Mouse (Mus musculus) retina, postnatal 7 days (tissue): ENCODE measurements at regions not wholly inside any gene's neighbourhood (a gene's known extent, or its start where the extent isn't known, plus 50 kb on each side); places are given as distances from the start of the nearest gene placed in this dataset.
A peak's percentile ranks its signal among the peaks of the same experiment; 100 is the strongest.

Experiments
- DNase-seq: peaks from one replicate; pipeline ENCODE4 v3.0.0-alpha.2; 2012; ENCODE audit warnings: low read depth, low spot score

DNA sequence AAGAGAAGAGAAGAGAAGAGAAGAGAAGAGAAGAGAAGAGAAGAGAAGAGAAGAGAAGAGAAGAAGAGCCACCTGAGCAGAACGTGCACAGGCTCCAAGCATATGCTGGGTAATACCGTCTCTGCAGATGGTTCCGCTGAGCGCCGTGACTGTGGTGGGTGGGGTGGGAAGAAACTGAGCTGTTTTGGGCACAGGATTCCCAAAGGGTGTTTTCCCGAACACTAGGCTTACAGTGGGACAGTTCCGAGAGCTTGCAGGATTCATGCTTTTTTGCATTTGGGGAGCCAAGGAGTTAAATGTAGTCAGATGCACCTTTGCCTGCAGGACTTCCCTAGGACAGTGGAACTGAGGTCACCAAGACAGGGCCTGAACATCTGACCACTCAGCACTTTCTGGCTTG, 142.3 kb upstream of the Lrfn2 start:
- no peak for DNase-seq

DNA sequence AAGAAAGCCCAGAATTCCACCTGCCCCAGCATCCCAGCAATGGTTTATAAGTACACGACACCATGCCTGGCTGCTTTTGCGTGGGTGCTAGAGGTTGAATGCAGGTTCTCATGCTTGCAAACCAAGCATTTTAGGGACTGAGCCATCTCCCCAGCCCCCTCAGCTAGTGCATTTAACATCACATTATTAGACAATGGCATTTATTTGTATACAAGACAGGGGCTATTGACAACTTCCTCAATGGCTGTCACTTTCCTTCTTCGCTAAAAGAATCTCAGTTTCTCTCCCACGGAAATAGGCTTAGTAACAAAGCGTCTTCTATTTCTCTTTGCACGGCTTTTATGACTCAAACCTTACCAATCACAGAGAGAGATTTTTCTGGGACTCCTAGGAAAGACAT, 141.7 kb upstream of the Lrfn2 start:
- no peak for DNase-seq

DNA sequence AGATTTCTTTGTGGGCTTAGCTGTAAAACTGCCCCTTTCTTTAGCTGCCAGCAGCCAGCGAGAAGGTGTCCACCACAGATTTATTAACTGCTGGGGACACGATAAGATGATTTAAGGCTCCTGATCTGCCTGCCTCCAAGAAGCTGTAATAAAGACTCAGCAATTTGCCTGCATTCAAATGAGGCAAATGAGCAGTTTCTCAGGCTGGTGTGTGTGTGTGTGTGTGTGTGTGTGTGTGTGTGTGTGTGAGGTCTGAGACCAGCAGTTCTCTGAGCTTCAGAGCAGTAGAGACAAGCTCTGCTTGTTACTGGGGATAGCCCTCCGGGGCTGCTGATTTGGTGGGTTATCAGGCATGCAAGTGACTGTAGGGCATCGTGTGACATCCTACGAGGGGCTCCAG, 139.2 kb upstream of the Lrfn2 start:
- DNase-seq, result no peak

DNA sequence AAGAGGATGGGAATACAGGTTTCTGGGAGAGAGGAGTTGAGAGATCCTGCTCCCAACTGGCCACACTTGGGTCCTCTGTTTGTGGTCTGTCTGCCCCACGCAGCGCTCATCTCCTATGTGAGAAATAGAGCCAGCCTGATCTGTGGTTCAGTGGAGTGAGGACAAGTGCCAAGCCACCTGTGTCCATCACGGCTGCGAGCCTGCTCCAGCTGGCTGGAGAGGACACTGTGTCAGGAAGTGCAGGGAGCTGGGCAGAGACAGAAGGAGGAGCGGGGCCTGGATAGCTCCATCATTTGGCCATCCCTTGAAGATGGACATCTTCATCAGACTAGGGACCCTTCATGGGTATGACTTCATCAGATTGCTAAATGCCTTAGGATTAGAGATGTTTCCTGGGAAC, 136.4 kb upstream of the Lrfn2 start:
- no peak for DNase-seq

DNA sequence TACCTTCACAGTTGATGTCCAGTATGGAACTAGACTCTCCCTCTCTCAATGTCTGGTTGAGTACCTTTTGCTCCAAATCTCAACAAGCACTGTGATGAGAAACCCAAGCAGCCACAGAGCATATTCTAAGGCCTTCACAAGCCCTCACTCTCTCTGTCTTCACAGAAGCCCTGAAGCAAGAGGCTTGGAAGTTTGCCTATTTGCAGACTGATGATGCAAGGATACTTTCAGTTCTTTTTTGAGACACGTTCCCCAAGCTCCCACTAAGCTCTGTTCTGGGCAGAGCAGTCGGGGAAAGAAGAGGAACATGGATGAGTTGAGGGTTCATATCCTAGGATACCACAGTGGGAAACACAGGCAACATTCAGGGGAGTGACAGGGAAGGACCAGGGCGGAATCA, 134.0 kb upstream of the Lrfn2 start:
- DNase-seq, result no peak

DNA sequence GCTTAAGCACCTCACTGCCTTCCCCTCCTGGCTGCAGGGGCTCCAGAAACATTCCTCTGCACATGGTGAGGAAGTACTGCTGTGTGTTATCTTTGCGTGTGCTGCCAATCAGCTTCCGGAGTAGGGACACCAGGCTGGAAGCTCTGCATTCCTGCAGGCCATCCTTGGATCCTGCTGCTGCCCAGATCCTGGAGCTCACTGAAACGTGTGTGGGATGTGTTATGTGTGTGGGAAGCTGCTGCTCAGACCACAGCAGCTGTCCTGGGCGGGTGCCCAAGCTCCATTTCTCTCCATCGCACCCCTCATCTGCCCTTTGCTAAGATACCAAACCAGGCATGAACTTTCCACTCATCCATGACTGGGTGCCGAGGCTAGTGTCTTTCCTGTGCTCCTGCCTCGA, 129.5 kb upstream of the Lrfn2 start:
- DNase-seq, result no peak

DNA sequence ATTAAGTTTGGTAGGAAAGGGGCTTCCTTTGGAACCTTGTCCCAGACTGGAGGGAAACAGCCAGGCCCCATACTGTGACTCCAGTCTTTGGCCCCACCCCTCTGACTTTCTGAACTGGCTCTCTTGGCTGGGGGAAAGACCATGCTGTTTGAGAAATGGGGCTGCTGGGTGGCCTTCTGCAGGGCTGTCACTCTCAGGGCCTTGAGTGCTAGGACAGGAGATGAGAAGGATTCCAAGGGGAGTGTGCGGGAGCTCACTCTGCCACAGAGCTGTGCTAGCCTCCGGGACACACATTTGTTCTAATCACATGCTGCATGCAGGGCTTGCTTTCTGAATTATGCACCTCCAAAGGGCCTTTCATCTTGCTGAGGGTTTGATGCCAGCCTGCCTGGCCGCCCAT, 124.3 kb upstream of the Lrfn2 start:
- no peak for DNase-seq

DNA sequence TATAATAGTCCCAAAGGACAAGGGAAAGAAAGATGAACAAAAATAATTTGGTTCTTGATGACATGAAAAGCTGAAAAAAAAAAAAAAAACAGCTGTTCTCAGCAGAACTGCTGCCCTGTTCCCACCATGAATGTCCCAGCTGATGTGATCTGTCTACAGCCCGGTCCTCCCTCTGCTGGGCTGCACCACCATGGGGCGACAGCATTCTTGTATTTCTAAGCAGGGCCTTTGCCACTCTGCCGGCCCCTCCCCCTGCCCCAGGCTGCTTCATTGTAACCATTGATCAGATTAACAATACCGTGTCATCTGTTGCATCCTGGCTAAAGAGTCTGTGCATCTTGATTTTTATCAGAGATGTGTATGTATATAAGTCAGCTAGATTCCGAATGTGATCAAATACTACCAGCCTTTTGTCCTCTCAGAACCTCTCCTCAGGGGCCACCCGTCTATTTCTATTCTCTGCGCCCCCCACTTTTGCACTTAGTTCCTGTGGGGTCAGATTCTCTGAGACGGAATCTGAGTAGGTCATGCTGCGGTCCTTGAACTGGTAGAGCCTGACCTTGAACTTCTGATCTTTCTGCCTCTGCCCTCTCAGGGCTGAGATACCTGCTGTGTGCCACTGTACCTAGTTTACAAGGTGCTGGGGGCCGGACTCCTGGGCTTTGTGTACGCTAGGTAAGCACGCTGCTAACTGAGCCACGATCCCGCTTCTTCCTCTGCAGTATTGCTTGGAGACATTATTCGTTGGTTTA, 117.2 kb upstream of the Lrfn2 start:
- no peak for DNase-seq

DNA sequence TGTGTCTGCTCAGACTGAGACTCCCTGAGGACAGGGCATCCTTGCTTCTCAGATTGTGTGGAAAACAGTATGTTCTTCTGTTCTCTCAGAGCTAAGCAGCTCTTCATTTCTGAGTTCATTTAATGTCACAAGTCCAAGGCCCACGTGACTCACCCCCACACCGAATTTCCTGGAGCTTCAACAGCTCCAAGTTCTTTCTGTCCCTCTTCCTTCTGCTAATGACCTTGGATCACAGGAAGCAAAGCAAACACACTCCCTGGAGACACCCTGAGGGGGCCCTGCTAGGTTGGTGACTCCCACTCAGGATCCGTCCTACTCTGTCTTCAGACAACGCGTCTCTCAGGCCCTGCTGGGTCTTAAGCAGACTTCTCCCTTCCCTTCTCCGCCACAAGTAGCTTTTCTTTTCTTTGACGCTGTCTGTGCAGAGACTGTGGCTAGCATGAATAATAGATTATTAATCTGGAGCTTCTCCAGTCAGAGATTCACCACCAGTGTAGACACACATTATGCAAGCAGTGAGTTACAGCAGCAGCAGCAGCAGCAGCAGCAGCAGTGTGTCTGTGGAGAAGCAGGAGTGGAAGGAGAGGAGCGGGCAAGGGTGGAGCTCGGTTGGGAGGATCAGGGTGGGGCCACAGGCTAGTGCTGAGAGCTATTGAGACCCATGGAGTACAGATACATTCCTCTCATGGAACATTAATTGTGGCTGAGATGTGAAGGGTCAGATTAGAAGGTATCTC, 115.4 kb upstream of the Lrfn2 start:
- DNase-seq, result no peak

DNA sequence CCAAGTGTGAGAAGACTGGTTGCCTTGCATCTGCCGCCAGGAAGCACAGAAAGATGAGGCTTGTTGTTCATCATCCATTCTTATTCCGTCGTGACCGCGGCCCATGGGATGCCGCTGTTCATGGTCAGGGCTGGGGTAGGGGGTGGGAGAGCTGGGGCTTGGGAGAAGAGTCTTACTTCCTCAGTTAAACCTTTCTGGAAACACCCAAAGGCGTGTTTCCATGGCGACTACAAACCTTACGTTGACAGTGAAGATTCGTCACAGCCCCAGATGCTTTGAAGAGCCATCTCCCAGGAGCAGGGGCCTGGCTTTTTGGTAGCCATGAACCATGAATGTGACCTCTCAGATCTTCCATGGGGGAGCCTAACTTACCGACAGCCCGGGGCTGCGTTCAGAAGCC, 114.6 kb upstream of the Lrfn2 start:
- DNase-seq, result no peak

DNA sequence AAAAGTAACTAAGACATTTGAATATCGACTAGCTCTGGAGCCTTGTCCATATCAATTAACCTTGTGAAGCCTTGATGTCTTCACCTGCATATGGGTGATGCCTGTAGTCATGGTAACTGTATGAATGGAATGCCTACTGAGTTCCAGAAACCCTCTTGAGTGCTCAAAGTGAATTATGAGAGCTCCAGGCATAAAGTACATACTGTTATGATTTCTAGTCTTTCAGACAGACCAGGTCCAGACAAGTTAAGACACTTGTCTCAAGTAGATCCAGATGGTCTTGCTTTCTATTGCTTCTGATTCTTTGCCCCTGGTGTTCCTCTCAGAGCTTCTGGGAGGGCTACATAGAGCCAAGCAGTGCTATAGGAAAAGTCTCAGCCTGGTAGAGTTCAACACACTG, 112.5 kb upstream of the Lrfn2 start:
- no peak for DNase-seq

DNA sequence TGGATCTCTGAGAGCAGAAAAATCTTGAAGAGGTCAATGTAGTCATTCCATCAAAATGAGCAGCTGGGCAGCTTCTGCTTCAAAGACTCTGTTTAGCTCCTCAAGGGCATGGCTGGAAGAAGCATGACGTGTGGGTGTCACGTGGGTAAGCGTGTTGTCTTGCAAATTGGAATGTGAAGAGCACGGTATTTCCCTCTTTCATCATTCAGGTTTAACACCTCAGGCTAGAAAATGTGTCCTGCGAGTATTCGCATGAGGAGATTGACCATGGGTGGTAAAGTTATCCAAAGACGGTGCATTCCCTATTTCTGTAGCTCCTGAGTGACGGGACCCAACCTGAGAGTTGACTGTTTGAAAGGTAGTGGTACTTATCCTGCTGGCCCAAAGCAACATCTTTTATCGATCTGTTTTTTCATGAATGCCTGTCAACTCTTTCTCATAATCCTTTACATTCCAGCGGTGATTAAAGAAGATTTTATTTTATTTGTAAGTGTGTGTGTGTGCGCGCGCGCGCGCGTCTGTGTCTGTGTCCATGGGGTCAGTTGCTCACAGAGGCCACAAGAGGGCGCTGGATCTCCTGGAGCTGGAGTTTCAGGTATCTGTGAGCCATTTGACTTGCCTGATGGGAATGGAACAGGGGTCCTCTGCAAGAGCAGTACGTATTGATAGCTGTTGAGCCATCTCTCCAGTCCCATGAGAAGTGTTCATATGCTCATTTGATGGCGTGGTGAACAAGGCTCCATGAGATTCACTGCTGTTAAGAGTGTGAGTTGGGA, 109.9 kb upstream of the Lrfn2 start:
- no peak for DNase-seq

DNA sequence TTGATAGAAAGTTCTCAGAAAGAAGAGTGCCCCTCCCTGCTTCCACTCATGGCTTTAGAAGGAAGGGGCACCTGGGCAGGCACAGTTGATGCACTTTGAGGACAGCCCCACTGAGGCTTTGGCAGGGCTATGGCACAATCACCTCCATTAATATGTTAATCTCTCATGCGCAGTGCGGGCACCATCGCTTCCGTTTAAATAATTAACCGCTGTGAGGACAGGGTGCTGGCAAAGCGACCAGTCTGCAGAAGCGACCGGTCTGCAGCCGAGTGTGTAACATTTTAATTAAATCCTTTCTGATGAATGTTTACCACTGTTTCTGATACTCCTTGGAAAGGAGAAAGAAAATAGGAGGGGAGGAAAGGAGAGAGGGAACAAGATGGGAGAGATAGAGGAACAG, 108.3 kb upstream of the Lrfn2 start:
- DNase-seq, result no peak

DNA sequence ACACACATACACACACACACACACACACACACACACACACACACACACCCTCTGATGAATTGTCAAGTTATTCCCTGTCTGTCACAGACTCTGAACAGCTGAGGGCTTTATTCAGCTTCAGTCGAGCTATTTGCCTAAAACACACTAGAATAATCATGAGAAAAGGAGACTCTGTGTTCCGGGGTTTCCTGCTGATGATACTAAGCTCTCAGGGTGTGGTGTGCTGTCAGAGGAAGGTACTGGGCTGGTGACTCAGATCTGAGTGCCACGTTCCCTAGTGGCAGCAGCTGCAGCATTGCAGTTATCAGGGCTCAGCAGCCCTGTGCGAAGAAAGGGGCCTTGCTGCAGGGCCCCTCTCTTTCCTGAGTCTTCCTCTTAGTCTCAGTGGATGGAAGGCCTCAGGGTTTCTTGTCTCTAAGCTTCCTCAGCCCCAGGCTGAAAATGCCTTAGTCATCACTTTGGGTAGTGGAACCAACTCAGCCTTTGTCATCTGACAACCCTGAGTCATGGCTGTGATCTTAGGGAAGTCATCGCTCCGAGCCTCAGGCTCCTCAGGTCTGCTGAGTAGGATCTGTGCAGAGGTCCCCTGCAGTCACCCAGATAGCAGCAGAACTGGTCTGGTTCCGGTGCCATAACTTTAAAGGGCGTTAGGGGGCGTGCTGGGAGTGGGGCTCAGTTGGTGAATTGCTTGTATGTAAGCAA, 106.8 kb upstream of the Lrfn2 start:
- DNase-seq, result no peak

DNA sequence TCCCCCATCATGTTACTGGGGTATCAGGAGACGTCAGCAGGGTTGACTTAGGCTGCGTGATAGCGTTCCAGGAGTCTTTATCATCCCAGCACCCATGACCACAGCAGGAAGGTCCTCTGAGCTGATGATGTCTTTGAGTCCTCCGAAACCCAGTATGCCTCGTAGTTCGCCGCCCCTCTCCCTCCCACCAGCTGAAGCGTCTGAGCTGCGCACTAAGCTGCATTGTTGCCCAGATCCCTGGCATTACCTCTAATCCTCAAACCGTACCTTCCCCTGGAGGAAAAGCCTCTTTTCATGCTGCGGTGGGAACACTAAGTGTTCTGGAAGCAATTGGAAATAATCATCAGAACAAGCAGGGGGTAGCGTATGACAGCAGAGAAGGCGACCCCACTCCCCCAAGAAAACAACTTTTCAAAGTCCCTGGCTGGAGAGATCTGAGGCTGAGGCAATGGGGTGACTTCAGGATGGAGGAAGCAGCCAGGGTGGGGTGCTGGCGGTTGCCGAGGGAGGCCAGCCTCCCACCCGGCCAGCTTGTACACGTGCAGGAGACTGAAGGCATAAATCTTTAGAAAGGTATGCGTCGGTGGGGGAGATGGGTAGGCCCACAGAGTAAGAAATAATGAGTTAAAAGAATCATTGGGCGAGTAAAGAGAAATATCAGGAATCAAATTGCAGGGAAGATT, 93.7 kb upstream of the Lrfn2 start:
- DNase-seq, result peak; percentile 51

DNA sequence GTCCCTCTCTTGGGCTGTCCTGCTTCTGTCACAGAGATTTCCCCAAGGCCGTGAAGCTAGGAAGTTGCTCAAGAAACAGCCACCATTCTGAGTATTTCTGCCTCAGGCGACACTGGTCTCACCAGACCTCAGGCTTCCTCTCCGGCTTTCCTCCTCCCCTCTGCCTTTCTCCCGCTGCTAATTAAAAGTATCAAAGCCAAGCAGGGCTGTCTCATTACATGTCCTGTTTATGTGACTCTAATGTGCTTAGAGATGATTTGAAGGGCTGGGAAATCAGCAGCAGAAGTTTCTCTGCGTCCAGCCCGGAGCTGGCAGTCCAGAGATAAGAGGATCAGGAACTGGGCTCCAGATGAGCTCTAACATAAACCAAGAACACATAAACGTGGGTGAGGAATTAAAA, 84.3 kb upstream of the Lrfn2 start:
- peak; percentile 34 for DNase-seq

DNA sequence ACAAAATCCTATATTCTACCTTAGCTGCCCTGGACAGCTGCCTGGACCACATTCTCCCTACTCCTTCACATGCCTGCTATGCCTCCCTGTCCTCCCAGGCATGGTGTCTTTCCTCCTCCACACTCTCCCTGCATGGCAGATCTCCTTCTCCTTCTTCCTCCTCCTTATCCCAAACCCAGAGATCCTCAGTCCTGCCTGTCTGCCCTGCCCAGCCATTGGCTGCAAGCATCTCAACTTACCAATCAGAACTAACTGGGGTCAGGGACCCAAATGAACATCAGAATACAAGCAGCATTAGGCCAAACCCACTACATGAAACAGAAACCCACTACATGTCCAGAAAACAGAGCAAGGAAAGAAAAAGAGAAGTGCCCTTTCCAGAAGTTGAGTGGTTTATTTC, 81.3 kb upstream of the Lrfn2 start:
- no peak for DNase-seq

DNA sequence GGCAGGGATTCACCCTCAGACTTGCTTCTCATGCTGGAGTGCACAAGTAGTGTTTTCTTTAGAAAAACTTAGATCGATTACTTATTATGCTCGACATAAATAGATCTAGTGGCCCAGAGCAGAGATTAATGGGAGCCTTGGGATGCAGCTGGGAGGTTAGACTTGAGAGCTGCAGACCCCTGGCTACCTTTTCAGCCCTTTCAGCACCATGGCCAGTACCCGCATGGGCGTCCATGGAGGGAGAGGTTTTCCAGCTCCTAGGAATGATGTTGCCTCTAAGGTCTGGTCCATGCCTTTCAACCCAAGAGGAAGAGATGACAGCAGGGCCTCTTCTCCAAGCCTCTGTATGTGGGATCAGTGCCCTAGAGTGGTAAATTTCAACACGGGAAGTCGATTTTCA, 73.3 kb upstream of the Lrfn2 start:
- no peak for DNase-seq

DNA sequence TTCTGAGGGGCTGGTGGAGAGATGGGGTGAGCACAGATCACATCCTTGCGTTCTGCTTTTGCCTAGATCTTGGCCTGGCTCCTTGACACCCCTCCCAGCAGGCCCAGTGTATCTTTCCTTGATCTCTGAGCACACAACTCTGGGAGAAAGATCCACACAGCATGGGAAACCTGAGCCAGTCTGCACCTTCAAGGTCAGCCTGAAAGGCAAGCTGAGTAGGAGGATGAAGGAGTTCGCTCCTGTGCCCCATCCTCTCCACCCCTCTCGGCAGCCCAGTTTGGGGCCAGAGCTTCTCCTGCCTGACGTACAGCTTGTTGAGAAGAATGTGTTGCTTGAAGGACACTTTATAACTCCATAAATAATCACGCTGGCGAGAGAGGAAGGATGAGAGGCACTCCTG, 61.7 kb upstream of the Lrfn2 start:
- no peak for DNase-seq

DNA sequence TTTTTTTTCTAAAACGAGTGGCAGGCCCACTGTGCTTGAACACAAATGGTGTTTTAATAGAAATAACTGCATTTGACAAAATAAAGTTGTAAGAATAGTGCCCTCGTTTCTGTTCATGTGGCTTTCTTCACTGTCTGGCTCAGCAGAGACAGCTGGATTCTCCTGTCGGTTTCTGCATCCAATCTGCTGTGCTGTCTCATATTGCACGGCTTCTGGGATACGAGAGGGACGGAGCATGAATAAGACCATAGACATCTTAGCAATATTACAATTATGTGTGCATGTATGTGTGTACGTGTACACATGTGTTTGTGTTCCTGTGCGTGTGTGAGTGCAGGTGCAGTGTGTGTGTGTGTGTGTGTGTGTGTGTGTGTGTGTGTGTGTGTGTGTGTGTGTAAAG, 54.7 kb upstream of the Lrfn2 start:
- DNase-seq, result no peak

DNA sequence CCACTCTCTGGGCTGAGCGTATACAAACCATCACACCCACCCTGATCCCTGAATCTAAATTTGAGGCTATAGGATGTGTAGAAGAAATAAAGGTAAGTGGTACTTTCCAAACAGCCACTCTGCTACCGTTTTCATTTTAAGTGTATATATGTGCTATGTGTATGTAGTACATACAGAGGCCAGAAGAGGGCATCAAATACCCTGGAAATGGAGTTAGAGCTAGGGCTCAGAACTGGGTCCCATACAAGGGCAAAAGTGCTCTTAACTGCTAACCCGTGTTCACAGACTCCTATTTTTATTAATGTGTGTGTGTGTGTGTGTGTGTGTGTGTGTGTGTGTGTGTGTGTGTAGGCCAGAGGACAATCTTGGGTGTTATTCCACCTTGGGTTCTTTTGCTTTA, 51.6 kb upstream of the Lrfn2 start:
- no peak for DNase-seq

DNA sequence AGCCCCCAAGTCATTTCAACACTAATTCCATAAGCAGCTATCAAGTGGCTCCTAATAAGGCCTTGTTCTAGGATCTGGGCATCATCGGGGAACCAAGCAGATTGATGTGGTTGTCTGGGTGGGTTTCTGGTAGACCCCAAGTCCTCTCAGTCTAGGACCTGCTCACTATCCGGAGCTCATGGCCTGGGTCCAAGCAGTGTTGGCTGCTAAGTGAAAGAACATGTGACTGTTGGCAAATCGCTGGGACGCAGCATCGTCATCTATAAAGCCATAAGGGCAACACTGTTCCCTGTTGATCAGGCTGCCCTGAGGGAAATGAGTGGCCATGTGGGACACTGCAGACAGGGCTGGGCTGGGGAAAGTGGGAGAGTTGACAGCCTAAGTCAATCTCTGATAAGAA, 50.2 kb upstream of the Lrfn2 start:
- no peak for DNase-seq
